Mouse (Mus musculus) ES-E14 (cell line): ENCODE results near the gene Dcdc2a. TPM values are rescaled to one million over a fixed set of nuclear protein-coding genes. Genes with fewer than 3 reads are reported as not detected.

Source experiments
- DNase-seq: peaks from one replicate; pipeline ENCODE4 v3.0.0-alpha.2; 2013; ENCODE audit warnings: low read depth, low spot score
- H3K27ac ChIP-seq: 2 replicates; pipeline ENCODE4 v1.5.1; 2012; ENCODE audit warnings: low read depth, mild to moderate bottlenecking, low read length, moderate library complexity, mixed read lengths; ENCODE audit not compliant: poor library complexity, insufficient read depth, severe bottlenecking
- H3K36me3 ChIP-seq: 2 replicates; pipeline ENCODE4 v1.6.1; 2012; ENCODE audit warnings: mild to moderate bottlenecking, low read length, moderate library complexity, mixed read lengths; ENCODE audit not compliant: control insufficient read depth, poor library complexity, insufficient read depth, severe bottlenecking
- H3K4me1 ChIP-seq, 2 experiments: fragments of 150-350 bp in 1 of 2; sonication (generic) in 1 of 2; 2 replicates each; pipeline ENCODE4 v1.6.1; 2012; ENCODE audit warnings: low read length in 2 of 2, mild to moderate bottlenecking in 1 of 2, mixed read lengths in 1 of 2; ENCODE audit not compliant: control insufficient read depth in 2 of 2, insufficient read depth in 2 of 2, poor library complexity in 1 of 2
- H3K4me3 ChIP-seq, 2 experiments: fragments of 150-350 bp in 1 of 2; sonication (generic) in 1 of 2; 2 replicates each; pipeline ENCODE4 v1.5.1; 2012; ENCODE audit warnings: low read length in 2 of 2, low read depth in 1 of 2, mild to moderate bottlenecking in 1 of 2, mixed read lengths in 1 of 2; ENCODE audit not compliant: insufficient read depth in 1 of 2, poor library complexity in 1 of 2, severe bottlenecking in 1 of 2
- H3K9ac ChIP-seq: 2 replicates; pipeline ENCODE4 v1.6.1; 2012; ENCODE audit warnings: low read depth, mild to moderate bottlenecking, low read length, mixed read lengths; ENCODE audit not compliant: poor library complexity, insufficient read depth, severe bottlenecking
- H3K9me3 ChIP-seq: fragments of 150-350 bp; sonication (generic); 2 replicates; pipeline ENCODE4 v1.6.1; 2012; ENCODE audit warnings: low read depth, mild to moderate bottlenecking, low read length; ENCODE audit not compliant: control insufficient read depth, insufficient read depth
- CHD2 ChIP-seq: IDR thresholded peaks from 2 replicates; pipeline ENCODE4 v1.6.1; 2014; ENCODE audit warnings: mild to moderate bottlenecking, low read depth, low read length, inconsistent platforms
- HCFC1 ChIP-seq: IDR thresholded peaks from 2 replicates; pipeline ENCODE4 v1.6.1; 2012; ENCODE audit warnings: low read length, inconsistent platforms, borderline replicate concordance; ENCODE audit not compliant: insufficient read depth
- MAFK ChIP-seq: IDR thresholded peaks from 2 replicates; pipeline ENCODE4 v1.6.1; 2014; ENCODE audit warnings: mild to moderate bottlenecking, low read depth, low read length, inconsistent platforms; ENCODE audit not compliant: insufficient read depth
- ZC3H11A ChIP-seq: IDR thresholded peaks from 2 replicates; pipeline ENCODE4 v1.6.1; 2012; ENCODE audit warnings: low read depth, mild to moderate bottlenecking, inconsistent platforms, low read length, borderline replicate concordance
- ZNF384 ChIP-seq: IDR thresholded peaks from 2 replicates; pipeline ENCODE4 v1.6.1; 2012; ENCODE audit warnings: low read depth, low read length, inconsistent platforms
- in situ Hi-C, 2 experiments: fragments of 600-800 bp; cut with MboI; formaldehyde crosslinking; loops; one replicate each; pipeline ENCODE4 v1.15.1; 2025; ENCODE audit warnings: low sequenced_read_pairs in 2 of 2, inconsistent platforms in 1 of 2; ENCODE audit not compliant: unreplicated experiment in 2 of 2
- total RNA-seq: library from RNA; depleted of rRNA; stranded (reverse); fragments of 300-350 nt; gene quantifications from 2 replicates; pipeline ENCODE4 v1.2.3, GENCODE M21; 2012

Dcdc2a gene
- total RNA-seq, 1 experiment: 0.67 TPM

DNA sequence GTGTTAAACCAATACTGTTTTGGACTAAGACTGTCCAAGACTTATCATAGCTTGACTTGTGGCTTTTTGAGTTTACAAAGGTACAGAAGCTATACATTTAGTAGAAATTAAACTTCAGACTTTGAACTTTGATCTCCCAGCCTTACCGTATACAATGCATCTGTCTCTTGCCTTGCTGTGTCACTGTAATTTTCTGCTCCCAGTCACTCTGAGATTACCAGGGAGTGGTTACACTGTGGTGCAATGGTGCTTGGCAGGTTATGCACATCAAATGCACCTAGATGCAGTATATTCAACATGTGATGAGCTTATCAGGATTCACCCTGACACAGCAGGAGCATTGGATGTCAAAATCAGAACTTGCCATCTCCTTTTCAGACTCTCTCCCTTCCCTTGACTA is 122.0 kb downstream of the Dcdc2a start:
- Histone ChIP-seq H3K9ac (no peak overlapping the region), H3K4me3 (no peak overlapping the region), H3K36me3 (no peaks in the 10 kb centered on the region), H3K4me1 (no peaks in the 10 kb centered on the region), H3K9me3 (no peaks in the 10 kb centered on the region), H3K27ac (no peak overlapping the region)
- in situ Hi-C loops: no loop called here
- TF ChIP-seq ZC3H11A (no peak), MAFK (no peak), CHD2 (no peak), HCFC1 (no peak), ZNF384 (no peak)
- no peak for DNase-seq

DNA sequence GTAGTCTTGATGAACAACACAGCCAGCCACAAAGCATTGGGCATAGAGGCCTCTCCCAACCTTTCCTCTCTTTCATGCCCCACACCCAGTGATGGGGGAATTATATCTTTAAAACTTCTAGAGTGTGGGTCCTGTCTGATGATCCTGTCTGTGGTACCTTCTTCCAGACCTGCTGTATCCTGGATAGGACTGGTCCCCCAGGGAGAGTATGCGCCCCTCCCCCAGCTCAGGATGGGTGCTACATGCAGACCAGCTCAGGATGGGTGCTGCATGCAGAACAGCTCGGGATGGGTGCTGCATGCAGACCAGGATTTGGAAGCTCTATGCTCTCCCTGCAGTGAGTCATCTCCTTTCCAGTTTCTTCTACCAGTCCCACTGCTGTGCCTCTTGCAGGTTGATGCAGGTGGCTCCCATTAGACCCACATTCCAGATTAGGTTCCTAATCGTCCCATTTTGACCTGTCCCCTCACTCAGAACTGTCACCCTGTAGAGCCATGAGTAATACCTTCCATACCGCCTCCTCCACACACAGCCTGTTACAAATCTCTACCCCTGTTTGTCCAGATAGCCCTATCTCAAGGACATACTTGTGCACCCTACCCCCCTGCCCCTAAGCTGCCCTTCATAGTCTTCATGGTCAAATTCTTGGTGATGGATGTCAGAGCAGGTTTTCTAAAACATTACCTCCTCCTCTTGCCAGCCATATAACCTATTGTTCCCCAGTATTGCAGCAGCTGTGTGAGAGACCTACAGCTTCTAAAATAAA is 122.6 kb downstream of the Dcdc2a start:
- Histone ChIP-seq H3K36me3 (no peaks in the 10 kb centered on the region), H3K4me1 (no peaks in the 10 kb centered on the region), H3K9me3 (no peaks in the 10 kb centered on the region), H3K27ac (no peak overlapping the region), H3K4me3 (no peak overlapping the region), H3K9ac (no peak overlapping the region)
- in situ Hi-C loops: no loop called here
- no peak for TF ChIP-seq MAFK
- no peak for TF ChIP-seq ZNF384
- TF ChIP-seq ZC3H11A: no peak
- TF ChIP-seq HCFC1: no peak
- TF ChIP-seq CHD2: no peak
- no peak for DNase-seq

GRCm38 (mm10) chr13:25186436-25187325 is 130.9 kb downstream of the Dcdc2a start:
- no peak overlapping the region for H3K9ac ChIP-seq
- in situ Hi-C loops: no loop called here
- no peak overlapping the region for H3K27ac ChIP-seq
- DNase-seq: no peak
- H3K9me3 ChIP-seq: no peaks in the 10 kb centered on the region
- no peaks in the 10 kb centered on the region for H3K36me3 ChIP-seq
- TF ChIP-seq HCFC1: no peak
- H3K4me1 ChIP-seq: no peaks in the 10 kb centered on the region
- H3K4me3 ChIP-seq: no peak overlapping the region

DNA sequence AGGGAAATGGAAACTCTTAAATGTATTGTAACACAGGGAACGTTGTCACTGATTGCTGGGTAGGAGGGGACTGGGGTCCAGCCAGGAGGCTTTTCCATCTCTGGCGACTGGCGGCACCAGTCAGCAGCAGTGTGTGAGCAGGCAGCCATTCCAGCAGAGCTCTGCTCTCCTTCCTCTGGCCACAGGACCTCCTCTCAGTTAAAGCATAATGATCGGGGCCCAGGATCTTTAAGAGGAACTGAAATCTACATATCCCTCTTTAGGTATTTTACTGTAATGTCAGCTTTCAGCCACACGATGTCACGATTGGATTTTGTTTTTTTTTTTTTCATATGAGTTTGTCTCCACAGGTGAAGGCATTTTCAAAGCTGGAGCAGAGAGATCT is 131.5 kb downstream of the Dcdc2a start:
- no peak overlapping the region for H3K27ac ChIP-seq
- no peak overlapping the region for H3K4me3 ChIP-seq
- H3K9me3 ChIP-seq: no peaks in the 10 kb centered on the region
- H3K36me3 ChIP-seq: no peaks in the 10 kb centered on the region
- TF ChIP-seq ZC3H11A (no peak), CHD2 (no peak), ZNF384 (peak; percentile 63), HCFC1 (no peak), MAFK (no peak)
- no peaks in the 10 kb centered on the region for H3K4me1 ChIP-seq
- H3K9ac ChIP-seq: no peak overlapping the region
- DNase-seq: no peak
- in situ Hi-C loops: no loop called here
